Mouse (Mus musculus): ENCODE measurements around the gene Sox5.

DNA sequence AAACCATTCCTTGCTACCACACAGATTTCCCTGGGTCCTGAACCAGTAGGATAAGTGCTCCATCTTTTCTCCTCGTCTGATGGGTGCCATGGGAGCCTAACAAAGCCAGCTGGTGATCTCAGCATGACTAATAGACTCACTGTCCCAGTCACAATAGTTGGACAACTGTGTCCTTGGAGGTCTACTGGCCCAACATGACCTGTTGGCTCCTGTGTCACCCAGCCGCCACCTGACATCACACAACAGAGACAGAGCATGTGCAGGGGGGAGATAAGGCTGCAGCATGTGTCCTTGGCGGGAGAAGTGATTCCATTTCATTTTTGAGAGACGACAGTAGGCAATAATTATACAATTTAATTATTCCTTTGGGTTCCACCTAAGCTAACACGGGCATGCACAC is 143.2 kb downstream of the Sox5 start:
- no peak for TF ChIP-seq UBTF (IDR thresholded peaks at IDR 0.05; ENCODE audit: low read depth, low read length)
- TF ChIP-seq POLR2A (IDR thresholded peaks at IDR 0.05; ENCODE audit: low read depth, low read length), result no peak
- TF ChIP-seq EP300 (IDR thresholded peaks at IDR 0.05; ENCODE audit: low read length), result no peak
- TF ChIP-seq POLR2AphosphoS2 (IDR thresholded peaks at IDR 0.05; ENCODE audit: low read depth, low read length), result no peak
- TF ChIP-seq CTCF (conservative IDR thresholded peaks at IDR 0.05 in 1 of 2, IDR thresholded peaks at IDR 0.05 in 1 of 2; ENCODE audit: low read depth in 2 of 2, low read length in 2 of 2), result no peak
- TF ChIP-seq KAT2A (IDR thresholded peaks at IDR 0.05; ENCODE audit: insufficient replicate concordance, low read length), result no peak
- TF ChIP-seq USF1 (IDR thresholded peaks at IDR 0.05; ENCODE audit: low read depth, low read length), result no peak

All from CH12.LX (cell line).